Mouse (Mus musculus): Measurements from ENCODE around the gene Tmem266.

DNA sequence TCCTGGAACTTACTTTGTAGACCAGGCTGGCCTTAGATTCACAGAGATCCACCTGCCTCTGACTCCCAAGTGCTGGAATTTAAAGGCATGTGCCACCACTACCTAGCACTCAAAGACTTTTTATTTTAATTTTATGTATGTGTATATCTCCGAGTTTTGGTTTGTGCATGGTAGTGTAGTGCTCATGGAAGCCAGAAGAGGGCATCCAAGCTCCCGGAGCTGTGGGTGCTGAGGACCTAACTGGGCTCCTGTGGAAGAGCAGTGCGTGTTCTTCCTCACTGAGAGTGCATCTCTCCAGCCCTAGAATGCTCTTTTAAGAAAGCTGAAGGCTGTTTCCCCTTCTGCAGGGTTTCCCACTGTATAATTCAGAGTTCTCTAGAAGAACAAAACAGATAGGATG, 83.1 kb downstream of the Tmem266 start:
- no peak for TF ChIP-seq POLR2A (IDR thresholded peaks at IDR 0.05; ENCODE audit: extremely low read depth, insufficient read depth, low read length)
- TF ChIP-seq CTCF (IDR thresholded peaks at IDR 0.05; ENCODE audit: low read depth, low read length) = peak; percentile 54
